Mouse (Mus musculus) forebrain, embryonic 16.5 days (tissue): ENCODE results near the gene Cisd1. TPM values are rescaled to one million over a fixed set of nuclear protein-coding genes. Genes with fewer than 3 reads are reported as not detected.

Experiments used
- ATAC-seq: fragments of 200-750 bp; cut with Nextera tagmentation; 2 replicates; pipeline ENCODE4 v1.8.0; 2017; ENCODE audit warnings: mild to moderate bottlenecking, moderate library complexity
- H3K27ac ChIP-seq: fragments of 300-500 bp; sonication (generic); 2 replicates; pipeline ENCODE4 v1.5.1; 2014; ENCODE audit warnings: low read length, control low read depth
- H3K27me3 ChIP-seq: fragments of 300-500 bp; sonication (generic); replicated peaks from 2 replicates; pipeline ENCODE4 v1.6.1; 2014; ENCODE audit warnings: low read length; ENCODE audit not compliant: control insufficient read depth, insufficient read depth
- H3K36me3 ChIP-seq: fragments of 300-500 bp; sonication (generic); 2 replicates; pipeline ENCODE4 v1.6.1; 2014; ENCODE audit not compliant: control insufficient read depth, insufficient read depth
- H3K4me1 ChIP-seq: fragments of 300-500 bp; sonication (generic); replicated peaks from 2 replicates; pipeline ENCODE4 v1.6.1; 2014; ENCODE audit warnings: low read length; ENCODE audit not compliant: control insufficient read depth, insufficient read depth
- H3K4me2 ChIP-seq: fragments of 300-500 bp; sonication (generic); 2 replicates; pipeline ENCODE4 v1.6.1; 2014; ENCODE audit warnings: mild to moderate bottlenecking, low read length, control low read depth
- H3K4me3 ChIP-seq: fragments of 300-500 bp; sonication (generic); replicated peaks from 2 replicates; pipeline ENCODE4 v1.5.1; 2014; ENCODE audit warnings: mild to moderate bottlenecking, low read length, control low read depth
- H3K9ac ChIP-seq: fragments of 300-500 bp; sonication (generic); replicated peaks from 2 replicates; pipeline ENCODE4 v1.6.1; 2014; ENCODE audit warnings: low read depth, low read length, control low read depth
- H3K9me3 ChIP-seq: fragments of 300-500 bp; sonication (generic); 2 replicates; pipeline ENCODE4 v1.6.1; 2016; ENCODE audit warnings: low read length; ENCODE audit not compliant: control insufficient read depth
- WGBS: fragments of 180-500 bp; shearing (Covaris S2); extraction: QIAGEN DNeasy Blood & Tissue Kit; methylation state at CpG from one replicate; pipeline ENCODE4 v1.1.7; 2014; 5-methylcytosine and 5-hydroxymethylcytosine counted together
- polyA plus RNA-seq: library from polyadenylated mRNA; unstranded; fragments of >200 nt; fragmentation: Nextera tagmentation; extraction: Ambion mirVana; gene quantifications from 2 replicates; pipeline ENCODE4 v1.2.1, GENCODE M21; 2015

The Cisd1 gene
- polyA plus RNA-seq, 1 experiment from 2014 or later = 252 TPM

DNA sequence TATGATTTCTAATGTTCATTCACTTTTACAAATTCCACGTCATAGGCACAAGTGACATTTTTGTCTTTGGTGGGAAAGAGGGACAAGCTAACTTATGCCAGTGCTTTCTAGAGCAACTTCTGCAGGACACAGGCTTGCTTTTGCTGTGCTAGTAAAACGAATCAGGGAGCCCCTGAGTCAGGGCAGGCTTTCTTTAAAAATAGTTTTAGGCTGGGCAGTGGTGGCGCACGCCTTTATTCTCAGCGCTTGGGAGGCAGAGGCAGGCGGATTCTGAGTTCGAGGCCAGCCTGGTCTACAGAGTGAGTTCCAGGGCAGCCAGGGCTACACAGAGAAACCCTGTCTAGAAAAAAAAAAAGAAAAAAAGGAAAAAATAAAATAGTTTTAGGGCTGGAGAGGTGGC lies 12.8 kb downstream of the Cisd1 start:
- Histone ChIP-seq H3K36me3 (peaks cover 12% of the 10 kb centered on the region), H3K4me3 (no peak overlapping the region), H3K27ac (no peak overlapping the region), H3K27me3 (no peaks in the 10 kb centered on the region), H3K9ac (no peak overlapping the region), H3K9me3 (no peaks in the 10 kb centered on the region), H3K4me2 (no peak overlapping the region), H3K4me1 (no peaks in the 10 kb centered on the region)
- ATAC-seq = no peak
- 94% methylated on average over 7 of the region's 7 CpGs for WGBS

DNA sequence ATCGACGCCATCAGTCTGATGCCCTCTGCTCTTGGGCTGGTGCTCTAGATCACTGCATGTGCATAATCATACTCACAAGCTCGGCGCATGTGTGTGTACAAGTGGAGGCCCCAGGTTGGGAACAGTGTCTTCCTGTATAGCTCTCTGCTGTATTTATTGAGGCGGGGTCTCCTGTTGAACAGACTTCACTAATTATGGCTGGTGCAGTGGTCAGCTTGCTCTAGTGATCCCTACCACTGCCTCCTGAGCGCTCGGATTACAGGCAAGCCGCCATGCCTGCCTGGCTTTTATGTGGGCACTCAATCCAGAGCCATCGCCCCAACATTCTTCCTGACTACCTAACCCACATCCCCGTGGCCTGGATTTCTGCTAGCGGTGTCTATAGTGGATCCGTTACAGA lies 14.7 kb downstream of the Cisd1 start:
- Histone ChIP-seq H3K9me3 (no peaks in the 10 kb centered on the region), H3K4me3 (no peak overlapping the region), H3K9ac (no peak overlapping the region), H3K4me2 (no peak overlapping the region), H3K27me3 (no peaks in the 10 kb centered on the region), H3K4me1 (no peaks in the 10 kb centered on the region), H3K36me3 (peaks cover 12% of the 10 kb centered on the region), H3K27ac (no peak overlapping the region)
- 88% methylated on average over 12 of the region's 12 CpGs for WGBS
- no peak for ATAC-seq

DNA sequence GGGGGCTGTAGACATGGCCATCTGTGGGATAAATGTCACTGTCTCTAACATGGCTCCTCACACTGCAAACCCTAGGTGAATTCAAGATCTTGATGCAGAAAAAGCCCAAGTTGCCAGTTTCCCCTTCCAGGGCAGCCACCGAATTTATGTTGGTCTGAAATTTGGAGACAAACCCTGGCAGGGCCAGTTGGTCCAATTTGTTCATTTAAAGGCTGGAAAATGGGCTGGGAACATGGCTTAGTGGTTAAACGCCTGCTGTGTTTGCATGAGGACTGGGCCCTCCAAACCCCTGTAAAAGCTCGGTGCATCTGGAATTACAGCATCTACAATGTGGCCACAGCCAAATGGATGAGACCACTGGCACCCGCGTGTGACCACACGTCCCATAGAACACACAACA lies 15.5 kb downstream of the Cisd1 start:
- Histone ChIP-seq H3K4me3 (no peak overlapping the region), H3K36me3 (peaks cover 12% of the 10 kb centered on the region), H3K9me3 (no peaks in the 10 kb centered on the region), H3K4me2 (no peak overlapping the region), H3K27ac (no peak overlapping the region), H3K4me1 (no peaks in the 10 kb centered on the region), H3K27me3 (no peaks in the 10 kb centered on the region), H3K9ac (no peak overlapping the region)
- ATAC-seq = no peak
- 93% methylated on average over 6 of the region's 6 CpGs for WGBS

DNA sequence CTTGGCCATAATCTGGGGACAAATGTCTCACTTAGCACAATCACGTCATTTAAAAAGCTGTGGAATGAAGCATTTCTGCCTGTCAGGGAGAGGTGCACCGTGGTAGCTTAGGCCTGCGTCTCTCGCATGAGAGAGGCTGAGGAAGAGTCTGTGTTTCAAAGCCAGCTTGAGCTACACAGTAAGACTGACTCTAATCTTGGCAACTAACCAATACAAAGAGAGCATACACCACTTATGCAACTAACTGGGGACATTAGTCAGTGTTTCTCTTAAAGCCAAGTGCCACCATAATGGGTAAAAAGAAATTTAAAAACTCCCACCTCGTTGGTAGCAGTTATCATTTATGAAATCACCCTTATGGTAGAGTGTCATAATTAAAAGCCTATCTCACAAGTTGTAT lies 15.9 kb downstream of the Cisd1 start:
- Histone ChIP-seq H3K9me3 (no peaks in the 10 kb centered on the region), H3K27ac (no peak overlapping the region), H3K4me3 (no peak overlapping the region), H3K36me3 (peaks cover 11% of the 10 kb centered on the region), H3K27me3 (no peaks in the 10 kb centered on the region), H3K4me2 (no peak overlapping the region), H3K9ac (no peak overlapping the region), H3K4me1 (no peaks in the 10 kb centered on the region)
- WGBS = 85% methylated on average over 5 of the region's 5 CpGs
- no peak for ATAC-seq

DNA sequence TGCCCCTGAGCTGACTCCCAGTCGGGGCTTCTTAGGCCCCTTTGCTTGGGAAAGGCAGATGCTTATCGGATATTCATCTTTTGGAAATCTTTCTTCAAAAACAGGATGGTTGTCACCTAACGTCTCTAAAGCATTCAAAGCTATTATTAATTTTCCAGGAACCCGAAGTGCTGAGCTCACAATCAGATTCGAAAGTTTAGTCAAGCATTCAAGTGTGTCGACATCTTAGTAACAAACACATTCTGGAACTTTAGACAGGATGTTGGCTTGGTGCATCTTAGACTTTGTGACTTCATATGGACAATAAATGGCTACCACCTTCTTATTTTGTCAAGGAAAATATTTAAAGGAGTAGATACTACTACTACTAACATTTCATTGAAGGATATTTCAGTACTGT lies 16.4 kb downstream of the Cisd1 start:
- H3K9me3 ChIP-seq = no peaks in the 10 kb centered on the region
- peaks cover 10% of the 10 kb centered on the region for H3K36me3 ChIP-seq
- H3K4me2 ChIP-seq = no peak overlapping the region
- 83% methylated on average over 6 of the region's 6 CpGs for WGBS
- H3K4me3 ChIP-seq = no peak overlapping the region
- no peak for ATAC-seq
- no peak overlapping the region for H3K9ac ChIP-seq
- no peaks in the 10 kb centered on the region for H3K4me1 ChIP-seq
- H3K27ac ChIP-seq = no peak overlapping the region
- H3K27me3 ChIP-seq = no peaks in the 10 kb centered on the region

DNA sequence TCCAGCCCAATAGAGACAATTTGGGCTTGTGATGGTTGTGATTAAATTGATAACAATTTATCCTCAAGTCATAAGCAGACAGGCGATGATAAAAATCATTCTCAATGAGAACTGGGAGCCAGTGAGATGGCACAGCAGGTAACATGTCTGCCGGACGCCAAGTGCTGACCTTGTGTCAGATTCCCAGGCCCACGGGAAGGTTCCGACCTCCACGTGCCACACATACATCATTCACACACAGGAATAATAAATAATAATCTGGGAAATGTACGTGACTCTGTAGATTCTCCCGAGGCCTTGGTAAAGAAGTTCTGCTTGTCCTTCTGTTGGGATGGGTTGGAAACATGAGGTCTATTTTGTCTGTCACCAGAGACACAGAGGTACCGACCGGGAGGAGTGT lies 17.4 kb downstream of the Cisd1 start:
- Histone ChIP-seq H3K4me1 (no peaks in the 10 kb centered on the region), H3K9ac (no peak overlapping the region), H3K4me3 (no peak overlapping the region), H3K27me3 (no peaks in the 10 kb centered on the region), H3K4me2 (no peak overlapping the region), H3K9me3 (no peaks in the 10 kb centered on the region), H3K27ac (no peak overlapping the region), H3K36me3 (peaks cover 10% of the 10 kb centered on the region)
- ATAC-seq = no peak
- WGBS = 89% methylated on average over 10 of the region's 10 CpGs

DNA sequence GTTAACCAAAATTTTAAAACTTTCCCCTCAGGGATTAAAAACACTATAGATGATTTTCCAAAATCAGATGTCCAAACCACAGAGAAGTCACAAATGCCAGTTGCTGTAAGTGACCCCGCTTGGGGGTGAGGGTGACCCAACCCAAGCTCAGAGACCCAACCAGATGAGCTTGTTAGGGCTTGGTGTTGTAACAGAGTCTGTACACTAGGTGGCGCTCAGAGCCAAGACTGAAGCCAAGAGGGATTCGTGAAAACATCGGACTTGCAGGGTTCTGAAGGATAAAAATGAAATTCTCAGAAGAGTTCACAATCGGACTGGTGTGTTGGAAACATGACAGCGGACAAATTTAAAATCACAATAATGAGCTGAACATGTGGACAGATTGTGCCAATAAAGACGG lies 18.0 kb downstream of the Cisd1 start:
- Histone ChIP-seq H3K4me1 (no peaks in the 10 kb centered on the region), H3K27ac (no peak overlapping the region), H3K4me2 (no peak overlapping the region), H3K4me3 (no peak overlapping the region), H3K9ac (no peak overlapping the region), H3K36me3 (peaks cover 10% of the 10 kb centered on the region), H3K27me3 (no peaks in the 10 kb centered on the region), H3K9me3 (no peaks in the 10 kb centered on the region)
- 15% methylated on average over 7 of the region's 7 CpGs for WGBS
- ATAC-seq = 0 out of 2 replicates have a peak, but pooled peaks have one; percentile 50

DNA sequence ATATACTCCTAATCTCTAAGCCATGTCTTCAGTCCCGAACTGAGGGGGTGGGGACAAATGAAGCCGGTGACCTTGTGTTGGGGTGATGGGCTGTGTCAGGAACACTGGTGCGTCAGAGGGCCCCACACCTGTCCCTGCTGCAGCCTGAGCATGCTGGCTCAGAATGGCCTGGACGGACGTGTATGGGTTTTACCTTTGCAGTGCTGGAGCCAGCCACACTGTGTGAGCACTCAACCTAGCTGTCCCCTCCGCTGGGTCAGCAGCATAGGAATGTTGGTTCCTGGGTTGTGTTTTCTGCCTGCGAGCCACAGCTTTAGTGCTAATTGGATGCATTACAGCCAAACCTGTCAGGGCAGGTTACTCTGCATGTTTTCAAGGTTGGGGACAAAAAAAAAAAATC lies 18.6 kb downstream of the Cisd1 start:
- Histone ChIP-seq H3K27ac (no peak overlapping the region), H3K36me3 (peaks cover 10% of the 10 kb centered on the region), H3K4me1 (no peaks in the 10 kb centered on the region), H3K4me2 (no peak overlapping the region), H3K9ac (no peak overlapping the region), H3K4me3 (no peak overlapping the region), H3K27me3 (no peaks in the 10 kb centered on the region), H3K9me3 (no peaks in the 10 kb centered on the region)
- no peak for ATAC-seq
- 74% methylated on average over 7 of the region's 7 CpGs for WGBS

DNA sequence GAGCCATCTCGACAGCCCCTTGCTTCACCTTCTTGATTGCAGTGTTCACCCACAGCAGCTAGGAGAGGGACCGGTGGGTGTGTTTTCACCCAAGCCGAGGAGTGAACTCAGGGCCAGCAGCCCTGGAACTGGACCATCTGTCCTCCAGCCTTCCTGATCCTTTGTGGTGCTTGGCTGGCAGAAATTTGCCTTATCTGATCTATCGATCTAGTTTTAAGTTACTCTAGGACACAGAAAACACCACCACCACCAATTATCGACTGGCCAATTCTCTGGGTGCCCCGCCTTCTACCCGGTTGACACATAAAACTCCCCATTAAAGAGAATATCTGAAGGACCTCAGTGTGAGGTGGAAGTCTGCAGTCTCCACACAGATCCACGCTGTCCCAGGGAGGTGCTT lies 21.1 kb downstream of the Cisd1 start:
- Histone ChIP-seq H3K36me3 (no peaks in the 10 kb centered on the region), H3K9ac (no peak overlapping the region), H3K9me3 (no peaks in the 10 kb centered on the region), H3K4me1 (no peaks in the 10 kb centered on the region), H3K27ac (no peak overlapping the region), H3K4me3 (no peak overlapping the region), H3K4me2 (no peak overlapping the region), H3K27me3 (no peaks in the 10 kb centered on the region)
- 86% methylated on average over 8 of the region's 8 CpGs for WGBS
- ATAC-seq = no peak

DNA sequence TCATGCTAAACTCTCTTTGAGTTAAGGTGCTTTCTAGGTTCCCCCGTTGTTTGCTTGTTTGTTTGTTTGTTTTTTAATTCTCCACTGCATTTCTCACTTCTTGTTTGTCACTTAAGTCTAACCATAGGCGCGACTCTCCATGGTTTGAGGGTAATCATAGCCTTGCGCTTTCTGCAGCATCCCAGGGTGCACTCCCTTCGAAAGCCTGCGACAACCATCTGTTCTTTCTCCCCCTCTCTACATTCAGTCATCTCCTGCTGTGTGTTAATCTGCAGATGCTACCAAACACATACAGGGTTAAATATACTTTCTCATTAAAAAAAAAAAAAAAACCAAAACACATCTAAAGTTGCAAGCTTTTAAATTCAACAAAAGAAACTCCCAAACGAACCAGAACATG lies 28.3 kb downstream of the Cisd1 start:
- Histone ChIP-seq H3K9ac (no peak overlapping the region), H3K27me3 (no peaks in the 10 kb centered on the region), H3K27ac (no peak overlapping the region), H3K36me3 (no peaks in the 10 kb centered on the region), H3K4me3 (no peak overlapping the region), H3K9me3 (no peaks in the 10 kb centered on the region), H3K4me1 (no peaks in the 10 kb centered on the region), H3K4me2 (no peak overlapping the region)
- WGBS = 67% methylated on average over 7 of the region's 7 CpGs
- ATAC-seq = no peak
